Mouse (Mus musculus) T-cell, adult 2 months (primary cell): ENCODE results near the gene Kifc3.

Experiments used
- DNase-seq: peaks from one replicate; pipeline ENCODE4 v3.0.0; 2022; ENCODE audit warnings: low spot score

Kifc3 gene

GRCm38 (mm10) chr8:95075504-95075903 is 127.1 kb downstream of the Kifc3 start:
- no peak for DNase-seq

DNA sequence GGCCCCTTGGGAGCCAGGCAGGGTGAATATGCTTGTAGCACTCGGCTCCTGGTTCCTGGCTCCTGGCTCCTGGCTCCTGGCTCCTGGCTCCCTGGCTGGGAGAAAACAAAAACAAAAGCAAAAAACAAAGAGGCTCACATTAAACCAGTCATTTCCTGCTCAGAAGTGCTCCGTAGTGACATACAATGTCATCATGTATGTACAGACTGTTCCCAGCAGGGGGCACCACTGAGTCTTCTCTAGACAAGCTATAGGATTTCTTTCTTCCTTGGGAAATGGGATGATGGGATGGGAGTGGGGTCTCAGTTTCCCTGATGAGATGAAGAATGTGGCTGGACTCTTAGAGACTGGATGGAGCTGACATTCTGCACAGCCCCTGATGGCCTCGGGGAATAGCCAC is 135.0 kb downstream of the Kifc3 start:
- DNase-seq, result peak; percentile 55

GRCm38 (mm10) chr8:95064531-95064930 is 138.1 kb downstream of the Kifc3 start:
- DNase-seq, result no peak

GRCm38 (mm10) chr8:95059812-95060533 is 142.6 kb downstream of the Kifc3 start:
- DNase-seq, result no peak

DNA sequence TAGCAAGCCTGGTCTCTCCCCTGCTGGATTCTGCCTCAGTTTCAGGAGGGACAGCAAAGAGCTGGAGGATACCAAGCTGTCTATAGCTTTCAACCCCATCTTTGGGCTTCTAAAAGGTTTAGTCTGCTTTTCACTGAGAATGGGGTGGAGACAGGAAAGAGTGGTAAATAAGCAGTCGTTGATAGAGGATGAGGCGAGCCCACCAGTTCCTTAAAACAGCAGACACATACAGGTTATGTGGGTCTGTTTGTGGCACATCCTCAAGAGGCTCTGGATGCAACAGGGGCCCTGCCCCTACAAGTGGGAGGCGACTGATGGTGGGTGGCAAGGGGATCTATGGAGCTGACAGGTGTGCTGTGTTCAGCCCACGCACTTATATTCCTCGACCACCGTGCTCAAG is 144.0 kb downstream of the Kifc3 start:
- DNase-seq, result peak; percentile 11

DNA sequence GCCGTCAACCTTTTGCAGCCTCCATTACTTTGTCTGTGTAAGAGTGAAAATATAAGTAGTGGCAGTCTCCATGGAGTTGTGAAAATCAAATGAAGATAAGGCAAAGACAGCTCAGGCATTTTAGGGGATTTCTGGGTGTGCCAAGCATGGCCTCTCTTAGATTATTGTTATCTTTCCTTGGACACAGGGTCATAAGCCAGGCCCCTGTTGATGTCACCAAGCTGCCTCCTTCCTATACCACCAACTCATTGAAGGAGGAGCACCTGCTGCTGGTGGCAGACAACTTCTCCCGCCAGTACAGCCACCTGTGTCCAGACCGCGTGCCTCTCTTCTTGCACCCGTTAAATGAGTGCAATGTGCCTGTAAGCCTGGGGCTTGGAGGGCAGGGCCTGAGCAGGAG is 146.2 kb downstream of the Kifc3 start:
- no peak for DNase-seq

DNA sequence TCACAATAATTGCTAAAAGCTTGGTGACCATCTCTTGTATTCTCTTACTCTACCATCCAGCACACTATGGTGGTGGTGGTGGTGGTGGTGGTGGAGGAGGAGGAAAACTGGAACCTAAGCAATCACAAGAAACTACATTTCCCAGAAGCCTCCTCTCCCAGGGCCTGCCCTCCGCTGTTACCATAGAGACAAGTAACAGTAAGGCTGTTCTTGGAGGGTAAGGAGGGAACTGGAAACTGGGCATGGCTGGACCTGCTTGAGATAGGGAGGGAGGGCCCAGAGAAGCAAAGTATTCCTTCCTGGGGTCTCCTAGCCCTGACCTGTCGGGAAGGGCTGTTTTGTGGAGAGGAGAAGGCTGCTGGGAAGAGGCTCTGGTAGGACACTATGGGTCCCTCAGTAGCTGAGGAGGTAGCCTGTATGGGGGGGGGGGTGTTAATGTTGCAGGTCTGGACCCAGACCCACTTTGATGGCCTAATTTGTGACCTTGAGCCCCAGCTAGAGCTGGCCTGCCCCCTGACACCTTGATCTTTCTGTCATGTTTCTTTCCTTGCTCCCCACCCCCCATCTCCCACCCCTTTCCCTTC is 147.6 kb downstream of the Kifc3 start, which contains the start of gene Drc7:
TSS of gene Drc7 (plus strand) at position 177 of the 584 bp plus-strand sequence.
- no peak for DNase-seq

DNA sequence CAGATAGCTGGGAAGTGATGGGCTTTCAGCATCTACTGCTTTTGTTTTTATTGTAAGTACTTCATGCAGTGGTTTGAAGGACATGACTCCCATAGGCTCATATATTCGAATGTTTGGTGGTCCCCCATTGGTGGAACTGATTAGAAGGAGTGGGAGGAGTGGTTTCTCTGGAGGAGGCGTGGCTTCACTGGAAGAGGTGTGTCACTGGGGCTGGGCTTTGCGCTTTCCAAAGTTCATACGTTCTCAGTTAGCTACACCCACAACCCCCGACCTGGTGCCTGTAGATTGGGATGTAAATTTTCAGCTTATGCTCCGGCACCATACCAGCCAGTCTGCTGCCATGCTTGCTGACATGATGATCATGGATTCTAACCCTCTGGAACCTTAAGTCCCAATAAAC is 148.2 kb downstream of the Kifc3 start:
- DNase-seq, result no peak
